Mouse (Mus musculus) bone marrow, adult 2 months (tissue): ENCODE measurements at regions not wholly inside any gene's neighbourhood (a gene's known extent, or its start where the extent isn't known, plus 50 kb on each side); places are given as distances from the start of the nearest gene placed in this dataset.

Experiments used
- H3K27ac ChIP-seq: fragments of 200-500 bp; 2 replicates; pipeline ENCODE4 v1.5.1; 2012; ENCODE audit warnings: low read depth, mild to moderate bottlenecking, control low read depth, inconsistent platforms, low read length; ENCODE audit not compliant: control insufficient read depth, poor library complexity, insufficient read depth
- H3K4me1 ChIP-seq: fragments of 200-500 bp; 2 replicates; pipeline ENCODE4 v1.6.1; 2011; ENCODE audit warnings: low read length; ENCODE audit not compliant: control insufficient read depth, insufficient read depth
- H3K4me3 ChIP-seq: fragments of 200-500 bp; replicated peaks from 2 replicates; pipeline ENCODE3; 2011; ENCODE audit warnings: mild to moderate bottlenecking, low read depth, low read length, control low read depth; ENCODE audit not compliant: control insufficient read depth
- CTCF ChIP-seq: fragments of 200-500 bp; IDR thresholded peaks from 2 replicates; pipeline ENCODE4 v1.5.1; 2011; ENCODE audit warnings: low read length, control low read depth; ENCODE audit not compliant: control insufficient read depth, insufficient read depth
- POLR2A ChIP-seq: fragments of 200-500 bp; IDR thresholded peaks from 2 replicates; pipeline ENCODE4 v1.6.1; 2011; ENCODE audit warnings: low read depth, mild to moderate bottlenecking, control low read depth, low read length, borderline replicate concordance; ENCODE audit not compliant: control insufficient read depth
- WGBS: fragments of 180-500 bp; shearing (Covaris S2); methylation state at CpG from one replicate; pipeline ENCODE4 v1.1.7; 2018; 5-methylcytosine and 5-hydroxymethylcytosine counted together

DNA sequence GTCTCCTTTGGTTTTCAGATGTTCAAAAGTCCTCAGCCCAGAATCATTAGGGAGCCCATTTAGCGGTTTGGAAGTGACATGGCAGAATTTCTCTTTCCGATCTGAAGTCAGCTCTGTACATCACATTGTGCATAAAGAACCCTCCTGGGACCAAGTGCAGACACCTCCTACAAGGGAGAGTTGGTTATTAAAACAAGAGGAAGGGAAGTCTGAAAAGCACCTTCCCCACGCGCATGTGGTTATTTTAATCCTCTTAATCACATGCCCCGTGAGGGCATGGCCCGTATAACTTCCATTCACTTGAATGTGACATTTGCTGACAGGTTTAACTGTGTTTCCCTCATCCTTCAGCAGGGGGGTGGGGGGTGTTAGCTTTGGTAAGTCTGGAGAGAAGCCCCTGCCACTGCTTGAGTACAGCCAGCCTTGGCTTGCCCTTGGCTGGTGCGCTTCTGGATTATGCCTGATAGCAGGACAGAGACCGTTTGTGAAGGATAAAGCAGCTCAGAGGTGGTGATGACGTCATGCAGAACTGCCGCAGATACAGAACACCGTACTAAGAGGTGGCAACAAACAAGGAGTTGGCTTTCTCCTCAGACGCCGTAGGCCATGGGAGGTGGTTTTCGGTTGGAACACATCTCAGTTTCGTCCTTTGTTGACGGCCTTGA lies 51.5 kb upstream of the Pcdh8 start:
- TF ChIP-seq CTCF (no peak), POLR2A (no peak)
- Histone ChIP-seq H3K4me3 (no peak overlapping the region), H3K4me1 (no peaks in the 10 kb centered on the region), H3K27ac (no peak overlapping the region)
- WGBS, result 71% methylated on average over 16 of the region's 16 CpGs

DNA sequence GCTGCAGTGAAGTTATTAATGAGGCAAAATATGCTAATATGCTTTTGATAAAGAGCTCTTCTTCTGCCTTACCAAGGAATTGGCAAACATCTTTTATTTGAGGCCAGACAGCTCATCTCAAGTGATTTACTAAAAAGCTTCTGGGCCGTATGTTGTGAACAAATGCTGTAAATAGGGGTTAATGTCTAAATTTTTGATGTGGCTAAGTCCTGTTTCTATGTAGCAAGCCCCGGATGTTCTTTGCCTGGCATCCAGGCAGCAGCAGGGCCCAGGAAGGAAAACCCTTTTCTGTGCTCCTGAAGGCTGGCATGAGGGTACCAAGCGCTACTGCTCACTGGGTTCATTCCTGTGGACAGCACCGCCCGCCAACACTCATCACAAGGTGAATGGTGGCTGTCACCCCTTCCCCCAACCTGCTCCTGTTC lies 50.9 kb upstream of the Pcdh8 start:
- TF ChIP-seq CTCF, result no peak
- TF ChIP-seq POLR2A, result no peak
- Histone ChIP-seq H3K4me1 (no peaks in the 10 kb centered on the region), H3K27ac (no peak overlapping the region), H3K4me3 (no peak overlapping the region)
- WGBS, result 74% methylated on average over 5 of the region's 5 CpGs

DNA sequence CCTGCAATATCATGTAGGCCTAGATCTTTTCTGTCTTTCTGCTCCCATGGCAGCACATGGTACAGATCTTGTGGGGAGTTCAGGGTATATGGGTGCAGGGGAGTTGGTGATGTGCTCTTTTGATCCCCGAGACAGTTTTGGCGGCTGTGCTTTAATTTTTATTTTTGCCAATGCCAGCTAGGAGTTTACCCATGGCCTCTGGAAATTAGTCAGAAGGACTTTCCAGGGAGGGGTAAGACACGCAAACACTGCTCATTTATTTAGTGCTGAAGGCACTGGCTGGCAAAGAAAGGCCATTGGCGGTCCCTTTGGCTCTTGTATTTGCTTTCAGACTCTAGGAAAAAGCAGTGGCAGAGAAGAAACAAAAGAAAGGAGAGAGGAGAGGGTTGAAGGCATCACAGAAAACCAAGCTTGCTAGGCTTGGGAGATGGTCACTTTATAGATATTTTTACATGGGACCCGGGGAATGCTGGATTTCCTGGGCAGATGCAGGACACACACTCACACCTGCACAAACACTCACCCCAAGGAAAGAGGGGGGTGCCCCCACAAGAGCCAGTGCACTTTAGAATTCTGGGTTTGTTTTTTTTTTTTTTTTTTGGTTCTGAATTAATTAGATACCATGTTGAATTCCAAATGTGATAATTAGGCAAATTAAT lies 50.4 kb upstream of the Pcdh8 start:
- Histone ChIP-seq H3K4me1 (no peaks in the 10 kb centered on the region), H3K4me3 (no peak overlapping the region), H3K27ac (no peak overlapping the region)
- no peak for TF ChIP-seq POLR2A
- no peak for TF ChIP-seq CTCF
- 82% methylated on average over 5 of the region's 5 CpGs for WGBS
